Mouse (Mus musculus) left cerebral cortex, adult 2 months (tissue): ENCODE data around the gene Hsdl1. TPM values are rescaled to one million over a fixed set of nuclear protein-coding genes. Genes with fewer than 3 reads are reported as not detected.
A peak's percentile ranks its signal among the peaks of the same experiment; 100 is the strongest.

Experiments used
- DNase-seq, 2 experiments: peaks; one replicate each; pipeline ENCODE4 v3.0.0; 2021 to 2022; ENCODE audit warnings: low spot score in 2 of 2, mixed read lengths in 1 of 2; ENCODE audit errors: extremely low spot score in 1 of 2
- H3K27ac ChIP-seq: fragments of 200-600 bp; 2 replicates; pipeline ENCODE4 v1.8.1; 2022
- H3K4me3 ChIP-seq: fragments of 200-600 bp; 2 replicates; pipeline ENCODE4 v1.8.1; 2022
- CTCF ChIP-seq: fragments of 200-600 bp; IDR thresholded peaks from 2 replicates; pipeline ENCODE4 v1.8.1; 2022; ENCODE audit warnings: antibody characterized with exemption, mild to moderate bottlenecking, moderate library complexity
- intact Hi-C: fragments of 180-260 bp; cut with DNase I; formaldehyde crosslinking; loops from one replicate; pipeline ENCODE4 v1.15.1; 2025
- total RNA-seq, 2 experiments: library from RNA; stranded (reverse); gene quantifications; 2 replicates each; pipeline ENCODE4 v1.2.3; 2021

The Hsdl1 gene
- total RNA-seq, 2 experiments from 2014 or later, result 42.3 to 43.1 TPM

DNA sequence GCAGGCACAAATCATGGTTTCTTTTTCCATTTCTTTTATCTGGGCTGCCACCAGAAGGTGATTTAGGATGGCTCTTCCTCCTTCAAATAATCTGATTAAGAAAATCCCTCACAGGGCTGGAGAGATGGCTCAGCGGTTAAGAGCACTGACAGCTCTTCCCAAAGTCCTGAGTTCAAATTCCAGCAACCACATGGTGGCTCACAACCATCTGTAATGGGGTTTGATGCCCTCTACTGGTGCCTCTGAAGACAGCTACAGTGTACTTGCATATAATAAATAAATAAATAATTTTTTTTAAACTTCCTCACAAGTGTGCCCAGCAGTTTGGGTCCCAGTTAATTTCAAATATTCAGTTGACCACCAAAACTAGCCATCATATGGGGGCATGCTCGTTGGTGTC lies 31.2 kb upstream of the Hsdl1 start:
- TF ChIP-seq CTCF, result peak; percentile 40
- intact Hi-C loops, result loop anchor here (5.0 kb wide), 1 partner anchor 71 kb away; no protein-coding TSS in a partner anchor
- Histone ChIP-seq H3K4me3 (no peak overlapping the region), H3K27ac (no peak overlapping the region)
- no peak for DNase-seq

DNA sequence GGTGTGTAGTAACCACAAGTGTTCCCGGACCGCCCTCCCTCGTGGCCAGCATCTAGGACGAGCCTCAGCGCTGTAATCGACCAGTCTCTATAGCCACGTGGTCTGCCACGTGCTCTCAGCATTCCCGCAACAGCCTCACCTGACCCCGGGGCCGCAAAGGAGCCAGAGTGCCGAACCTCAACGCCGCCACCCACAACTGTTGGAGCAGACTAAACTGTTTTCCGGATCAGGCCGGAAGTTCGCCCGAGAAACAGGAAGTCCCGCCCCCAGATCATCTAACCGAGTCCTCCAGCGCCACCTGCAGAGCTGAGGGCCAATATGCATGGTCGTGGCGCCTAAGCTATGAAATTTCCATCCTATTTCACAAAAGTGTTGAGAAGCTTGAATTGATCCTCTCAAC lies 30.0 kb upstream of the Hsdl1 start, which contains the start of gene Taf1c:
Taf1c (minus strand) TSS at position 227 of the 400 bp plus-strand sequence.
- H3K4me3 ChIP-seq, result peak within 1 kb of the TSS; percentile 75
- peak within 1 kb of the TSS; percentile 68; the same call in 1 of the 2 replicates for H3K27ac ChIP-seq
- peak; percentile 86 for TF ChIP-seq CTCF
- intact Hi-C loops, result loop anchor here (1.0 to 5.0 kb wide), 4 partner anchors 30 to 158 kb away; partner anchors contain the start of genes Dnaaf1, Hsdl1, Mbtps1 and Necab2
- DNase-seq, result peak; percentile 87 to 92

DNA sequence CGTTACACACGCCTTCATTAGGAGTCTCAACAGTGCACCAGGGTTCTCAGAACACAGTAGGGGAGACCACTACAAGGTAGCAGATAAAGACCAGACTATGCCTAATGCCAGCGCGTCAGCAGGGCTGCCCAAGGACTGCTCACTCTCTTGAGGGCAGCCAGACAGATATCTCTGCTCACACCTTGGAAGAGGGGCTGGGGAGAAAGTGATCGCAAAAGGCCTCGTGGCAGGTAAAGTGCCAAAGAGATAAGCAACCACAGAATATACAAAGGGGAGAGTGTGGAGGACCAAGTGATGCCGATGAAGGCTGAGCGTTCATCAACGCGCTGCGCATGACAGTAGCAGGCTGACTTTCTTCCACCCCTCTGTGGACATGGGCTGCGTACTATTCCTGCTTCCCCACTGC lies 29.4 kb upstream of the Hsdl1 start:
- no peak for DNase-seq
- intact Hi-C loops, result loop anchor here (1.0 to 2.0 kb wide), 2 partner anchors 29 to 158 kb away; partner anchors contain the start of genes Dnaaf1, Hsdl1 and Necab2
- Histone ChIP-seq H3K27ac (peak overlapping the region; percentile 68; the same call in 1 of the 2 replicates), H3K4me3 (peak overlapping the region; percentile 75)
- TF ChIP-seq CTCF, result no peak

DNA sequence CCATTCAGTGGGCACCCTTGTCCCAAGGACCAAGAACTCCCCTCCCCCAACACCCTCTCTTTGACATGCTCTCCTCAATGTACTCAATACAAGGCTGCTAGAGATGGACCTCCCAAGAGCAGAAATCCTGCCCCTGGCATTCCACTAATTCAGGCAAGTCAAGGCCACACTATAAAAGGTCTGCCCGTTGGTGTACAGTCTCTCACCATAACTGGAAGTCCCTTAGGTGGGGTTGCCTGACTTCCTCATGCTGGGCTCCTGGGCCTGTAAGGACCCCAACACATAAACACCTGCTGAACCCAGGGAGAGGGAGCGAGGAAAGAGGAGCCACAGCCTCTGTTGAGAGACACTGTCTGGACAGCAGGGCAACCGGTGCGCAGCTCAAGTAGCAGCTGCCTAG lies 28.8 kb upstream of the Hsdl1 start:
- no peak overlapping the region for H3K27ac ChIP-seq
- DNase-seq, result no peak
- no peak for TF ChIP-seq CTCF
- no peak overlapping the region; the same call in 1 of the 2 replicates for H3K4me3 ChIP-seq
- intact Hi-C loops, result loop anchor here (1.0 to 2.0 kb wide), 2 partner anchors 28 to 157 kb away; partner anchors contain the start of genes Dnaaf1, Hsdl1 and Necab2

DNA sequence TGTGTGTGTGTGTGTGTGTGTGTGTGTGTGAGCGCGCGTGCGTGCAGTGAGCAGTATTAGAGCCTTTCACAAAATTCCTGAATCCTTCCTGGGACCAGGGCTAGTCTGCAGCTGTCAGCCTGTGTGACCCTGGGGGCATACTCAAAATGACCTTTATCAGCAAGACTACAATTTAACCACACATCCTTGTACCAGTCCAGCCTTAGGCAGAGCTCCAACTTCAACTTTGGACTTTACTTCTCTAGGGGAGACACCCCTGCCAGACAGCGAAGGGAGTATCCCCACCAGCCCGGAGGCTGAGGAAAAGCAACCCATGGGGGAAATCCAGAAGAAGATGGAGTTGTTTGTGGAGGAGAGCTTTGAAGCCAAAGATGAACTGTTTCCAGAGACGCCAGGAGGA lies 16.5 kb upstream of the Hsdl1 start:
- intact Hi-C loops, result no loop called here
- TF ChIP-seq CTCF, result no peak
- no peak overlapping the region for H3K27ac ChIP-seq
- H3K4me3 ChIP-seq, result no peak overlapping the region
- no peak for DNase-seq

DNA sequence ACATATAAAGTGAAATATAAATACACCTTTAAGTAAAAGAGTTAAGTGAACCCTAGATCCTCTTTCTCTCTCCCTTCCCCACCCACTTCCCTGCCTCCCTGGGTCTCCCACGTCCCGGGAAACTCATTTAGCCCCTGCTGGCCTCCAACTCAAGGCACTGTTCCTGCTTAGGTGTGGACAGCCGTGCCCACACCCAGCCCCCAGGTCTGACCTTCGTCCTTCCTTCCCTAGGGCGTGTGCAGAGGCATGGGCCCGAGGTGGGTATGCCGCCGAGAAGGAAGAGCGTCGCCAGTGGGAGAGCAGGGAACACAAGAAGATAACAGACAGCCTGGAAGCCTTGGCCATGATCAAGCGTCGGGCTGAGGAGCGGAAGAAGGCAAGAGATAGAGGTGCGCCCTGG lies 15.4 kb upstream of the Hsdl1 start:
- intact Hi-C loops, result no loop called here
- no peak overlapping the region for H3K27ac ChIP-seq
- no peak for TF ChIP-seq CTCF
- H3K4me3 ChIP-seq, result no peak overlapping the region
- DNase-seq, result no peak

DNA sequence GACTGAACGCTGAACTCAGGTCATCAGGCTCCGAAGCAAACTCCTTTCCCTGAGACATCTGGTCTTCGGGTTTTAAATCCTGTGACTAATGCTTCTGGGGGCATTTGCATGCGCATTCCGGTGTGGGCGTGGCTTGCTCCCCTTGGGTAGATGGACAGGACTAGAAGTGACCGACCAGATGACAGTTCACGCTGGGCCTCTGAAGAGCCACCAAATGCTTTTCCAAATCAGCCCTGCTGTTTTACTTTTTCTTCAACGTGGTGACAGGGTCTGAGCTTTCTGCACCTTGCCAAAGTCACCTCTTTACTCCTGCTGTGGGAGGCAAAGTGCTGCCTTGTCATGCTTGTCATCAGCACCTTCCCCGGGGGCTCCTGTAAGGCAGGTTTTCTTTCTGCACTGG lies 13.9 kb upstream of the Hsdl1 start:
- no peak overlapping the region for H3K4me3 ChIP-seq

DNA sequence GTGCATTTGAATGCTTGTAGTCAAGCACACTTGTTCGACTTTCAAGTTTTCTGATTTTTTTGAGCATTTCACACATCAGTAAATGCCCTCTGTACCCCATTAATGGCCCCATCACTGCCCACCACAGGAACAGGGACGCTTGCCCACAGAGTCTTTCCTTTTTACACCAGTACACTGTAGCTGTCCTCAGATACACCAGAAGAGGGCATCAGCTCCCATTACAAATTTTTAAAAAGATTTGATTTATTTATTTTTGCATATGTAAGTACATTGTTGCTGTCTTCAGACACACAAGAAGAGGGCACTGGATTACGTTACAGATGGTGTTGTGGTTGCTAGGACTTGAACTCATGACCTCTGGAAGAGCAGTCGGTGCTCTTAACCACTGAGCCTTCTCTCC lies 13.3 kb upstream of the Hsdl1 start:
- peak; percentile 38 for TF ChIP-seq CTCF

More for the DNA sequence above, 13.9 kb upstream of the Hsdl1 start:
- no peak overlapping the region for H3K27ac ChIP-seq
- no peak for DNase-seq
- intact Hi-C loops, result no loop called here
- no peak for TF ChIP-seq CTCF

DNA sequence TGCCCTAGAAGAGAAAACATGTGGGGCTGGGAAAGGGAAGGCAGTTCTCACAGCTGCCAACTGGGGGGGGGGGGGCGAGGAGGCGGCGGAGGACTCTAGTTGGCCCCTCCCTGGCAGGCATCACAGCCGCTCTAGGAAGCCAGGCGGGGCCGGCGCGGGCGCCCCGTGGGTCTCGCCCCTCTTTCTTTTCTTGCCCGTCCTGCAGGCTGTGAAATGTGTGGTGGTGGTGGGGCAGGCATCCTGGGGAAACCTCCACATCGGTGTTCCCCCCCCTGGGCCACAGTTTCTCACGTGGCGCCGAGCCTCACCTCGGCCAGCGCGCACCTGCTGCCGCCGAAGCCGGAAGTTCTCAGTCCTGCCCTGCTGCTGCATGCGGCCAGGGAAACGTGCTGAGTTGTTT lies 10.9 kb upstream of the Hsdl1 start:
- no peak for DNase-seq
- intact Hi-C loops, result no loop called here
- H3K4me3 ChIP-seq, result no peak overlapping the region
- TF ChIP-seq CTCF, result no peak
- no peak overlapping the region for H3K27ac ChIP-seq

More for the DNA sequence above, 13.3 kb upstream of the Hsdl1 start:
- Histone ChIP-seq H3K4me3 (no peak overlapping the region), H3K27ac (no peak overlapping the region)
- no peak for DNase-seq
- intact Hi-C loops, result no loop called here

DNA sequence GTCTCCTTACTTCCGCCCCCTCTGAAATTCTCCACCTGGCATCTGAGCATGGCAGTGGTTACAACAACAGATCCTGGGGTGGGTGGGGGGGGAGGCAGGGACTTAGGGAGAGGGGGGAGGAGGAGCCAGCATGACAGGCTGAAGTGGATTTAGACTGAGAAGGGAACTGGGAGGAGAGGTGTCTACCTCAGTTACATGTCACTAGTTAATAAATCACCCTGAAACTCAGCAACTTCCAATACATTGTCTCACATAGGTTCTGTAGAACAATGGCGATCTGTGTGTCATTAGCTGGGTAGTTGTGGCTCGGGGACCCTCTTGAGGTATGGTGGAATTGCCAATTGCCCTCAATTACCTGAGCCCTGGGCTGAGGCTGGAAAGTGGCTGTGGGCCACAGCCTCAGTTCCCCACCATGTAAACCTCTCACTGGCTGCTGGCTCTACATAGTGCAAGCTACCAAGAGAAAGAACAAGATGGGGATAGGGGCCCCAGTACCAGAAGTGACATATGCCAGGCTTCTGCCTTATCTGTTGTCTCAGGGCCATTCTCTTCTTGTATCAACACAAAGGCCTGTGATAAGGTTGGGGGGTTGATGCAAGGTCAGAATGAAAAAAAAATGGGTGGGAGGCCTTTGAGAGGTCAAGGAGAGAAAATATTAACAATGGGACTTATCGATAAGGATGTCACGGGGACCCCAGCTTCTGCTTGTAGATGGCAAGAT lies 5.6 kb upstream of the Hsdl1 start:
- no peak overlapping the region for H3K27ac ChIP-seq
- H3K4me3 ChIP-seq, result no peak overlapping the region
- TF ChIP-seq CTCF, result no peak
- DNase-seq, result no peak
- intact Hi-C loops, result no loop called here

DNA sequence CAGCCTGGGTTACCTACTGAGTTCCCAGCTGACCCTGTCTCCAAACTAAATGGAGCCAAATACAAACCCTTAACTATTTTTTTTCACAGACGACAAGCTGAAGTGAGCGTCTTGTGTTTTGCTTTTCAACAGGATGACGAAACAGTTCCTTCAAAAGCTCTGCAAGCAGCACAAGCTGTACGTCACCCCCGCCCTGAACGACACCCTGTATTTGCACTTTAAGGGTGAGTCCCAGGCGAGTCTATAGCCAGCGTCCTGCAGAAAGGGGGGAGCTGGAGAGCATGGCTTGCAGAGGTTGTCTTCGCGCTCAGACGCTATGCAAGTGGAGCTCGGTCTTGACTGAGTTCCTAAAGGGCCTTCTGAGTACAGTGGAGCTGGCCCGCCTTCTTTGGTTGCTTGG lies 4.1 kb upstream of the Hsdl1 start:
- intact Hi-C loops, result no loop called here
- no peak for DNase-seq
- no peak for TF ChIP-seq CTCF
- H3K4me3 ChIP-seq, result no peak overlapping the region
- no peak overlapping the region for H3K27ac ChIP-seq

DNA sequence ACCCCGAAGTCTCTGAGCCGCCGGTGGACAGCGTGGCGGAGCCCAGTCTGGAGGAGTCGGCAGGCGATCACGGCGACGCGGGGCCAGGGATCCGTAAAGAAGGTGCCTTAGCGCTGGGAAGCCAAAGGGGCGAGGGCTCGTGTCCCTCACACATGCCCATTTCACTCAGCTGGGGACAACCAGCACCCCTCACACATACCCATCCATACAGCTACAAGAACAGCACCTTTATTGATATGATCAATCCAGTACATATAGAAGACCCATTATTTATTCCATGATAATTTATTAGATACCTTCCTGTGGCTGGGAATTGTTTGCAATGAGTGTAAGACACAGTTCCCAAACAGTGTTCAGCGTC lies 363 bp upstream of the Hsdl1 start:
- DNase-seq, result no peak
- Histone ChIP-seq H3K4me3 (peak overlapping the region; percentile 93), H3K27ac (peak overlapping the region; percentile 50)
- TF ChIP-seq CTCF, result no peak
- intact Hi-C loops, result loop anchor here (1.0 kb wide), 1 partner anchor 29 kb away; no protein-coding TSS in a partner anchor

DNA sequence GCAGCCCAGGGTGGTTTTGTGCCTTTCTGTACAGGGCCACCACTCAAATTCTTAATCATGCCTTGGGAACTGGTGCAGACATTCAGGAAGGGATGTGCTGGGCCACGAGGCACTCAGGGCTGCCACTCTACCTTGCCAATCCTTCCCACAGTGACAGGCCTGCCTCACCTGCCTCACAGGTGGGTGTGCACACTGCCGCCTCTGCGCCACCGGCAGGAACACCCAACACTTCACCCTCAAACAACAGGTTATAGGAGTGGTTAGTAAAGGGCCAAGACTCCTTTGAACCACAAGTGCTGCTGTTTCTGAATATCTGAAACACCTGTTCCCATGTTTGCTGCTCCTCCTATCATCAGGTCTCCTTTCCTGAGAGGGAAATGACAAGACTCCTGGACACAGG lies 2.6 kb downstream of the Hsdl1 start:
- Histone ChIP-seq H3K4me3 (no peak overlapping the region), H3K27ac (no peak overlapping the region)
- no peak for DNase-seq
- TF ChIP-seq CTCF, result no peak
- intact Hi-C loops, result no loop called here
